Mouse (Mus musculus) forebrain, embryonic 14.5 days (tissue): ENCODE data around the gene Olfr620. TPM values are rescaled to one million over a fixed set of nuclear protein-coding genes. Genes with fewer than 3 reads are reported as not detected.

Experiments
- ATAC-seq: fragments of 200-750 bp; cut with Nextera tagmentation; 2 replicates; pipeline ENCODE4 v1.8.0; 2017; ENCODE audit warnings: mild to moderate bottlenecking, moderate library complexity
- DNase-seq: peaks from one replicate; pipeline ENCODE4 v3.0.0-alpha.2; 2015; ENCODE audit warnings: low spot score
- H3K27ac ChIP-seq: fragments of 300-500 bp; sonication (generic); 2 replicates; pipeline ENCODE4 v1.5.1; 2014; ENCODE audit warnings: low read depth, mild to moderate bottlenecking, control low read depth, low read length, moderate library complexity
- H3K27me3 ChIP-seq: fragments of 300-500 bp; sonication (generic); replicated peaks from 2 replicates; pipeline ENCODE4 v1.6.1; 2014; ENCODE audit warnings: low read length, control low read depth, mixed read lengths; ENCODE audit not compliant: control insufficient read depth, insufficient read depth
- H3K36me3 ChIP-seq: fragments of 300-500 bp; sonication (generic); 2 replicates; pipeline ENCODE4 v1.6.1; 2014; ENCODE audit warnings: low read length, control low read depth; ENCODE audit not compliant: control insufficient read depth, insufficient read depth
- H3K4me1 ChIP-seq: fragments of 300-500 bp; sonication (generic); 2 replicates; pipeline ENCODE4 v1.6.1; 2014; ENCODE audit warnings: antibody characterized with exemption, low read length, control low read depth; ENCODE audit not compliant: control insufficient read depth, insufficient read depth
- H3K4me2 ChIP-seq: fragments of 300-500 bp; sonication (generic); 2 replicates; pipeline ENCODE4 v1.6.1; 2014; ENCODE audit warnings: mild to moderate bottlenecking, control low read depth, low read length
- H3K4me3 ChIP-seq: fragments of 300-500 bp; sonication (generic); 2 replicates; pipeline ENCODE4 v1.5.1; 2014; ENCODE audit warnings: low read depth, low read length, control low read depth
- H3K9ac ChIP-seq: fragments of 300-500 bp; sonication (generic); 2 replicates; pipeline ENCODE4 v1.6.1; 2014; ENCODE audit warnings: mild to moderate bottlenecking, low read length, control low read depth, moderate library complexity
- H3K9me3 ChIP-seq: fragments of 300-500 bp; sonication (generic); replicated peaks from 2 replicates; pipeline ENCODE4 v1.6.1; 2016; ENCODE audit warnings: low read length, control low read depth, mixed read lengths; ENCODE audit not compliant: control insufficient read depth
- WGBS: fragments of 180-500 bp; shearing (Covaris S2); extraction: QIAGEN DNeasy Blood & Tissue Kit; methylation state at CpG from one replicate; pipeline ENCODE4 v1.1.7; 2014; 5-methylcytosine and 5-hydroxymethylcytosine counted together
- polyA plus RNA-seq: library from polyadenylated mRNA; unstranded; fragments of >200 nt; fragmentation: Nextera tagmentation; extraction: Ambion mirVana; gene quantifications from 2 replicates; pipeline ENCODE4 v1.2.1, GENCODE M21; 2014

Gene Olfr620
- polyA plus RNA-seq: not detected in 2 replicates

DNA sequence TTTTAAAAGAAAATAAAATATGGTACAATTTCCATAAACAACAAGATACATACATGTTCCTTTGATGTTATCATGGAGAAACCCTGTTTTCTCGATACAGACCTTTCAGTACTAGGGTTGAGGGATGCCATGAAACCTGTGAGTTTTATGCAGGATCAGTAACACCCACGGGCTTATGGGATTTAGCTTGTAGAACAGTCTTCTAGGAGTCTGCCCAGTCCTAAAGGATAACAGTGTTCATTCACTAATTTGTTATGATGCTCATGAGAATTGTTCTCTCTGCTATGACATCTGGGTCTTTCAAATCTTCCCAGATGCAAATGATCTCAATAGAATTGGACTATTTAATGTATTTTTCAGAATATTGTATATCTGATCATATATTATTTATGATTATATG is at the start of gene Olfr620:
Gene Olfr620, minus strand, starts transcription at position 101 of the 400 bp plus-strand sequence.
- no peak within 1 kb of the TSS for H3K9ac ChIP-seq
- no peak within 1 kb of the TSS for H3K4me2 ChIP-seq
- H3K4me1 ChIP-seq: no peaks in the 10 kb centered on the region
- WGBS: 76% methylated on average over 2 of the region's 2 CpGs
- no peaks in the 10 kb centered on the region for H3K36me3 ChIP-seq
- H3K9me3 ChIP-seq: no peaks in the 10 kb centered on the region
- H3K27ac ChIP-seq: no peak within 1 kb of the TSS
- ATAC-seq (no peak), DNase-seq (no peak)
- no peak within 1 kb of the TSS for H3K4me3 ChIP-seq
- no peaks in the 10 kb centered on the region for H3K27me3 ChIP-seq

DNA sequence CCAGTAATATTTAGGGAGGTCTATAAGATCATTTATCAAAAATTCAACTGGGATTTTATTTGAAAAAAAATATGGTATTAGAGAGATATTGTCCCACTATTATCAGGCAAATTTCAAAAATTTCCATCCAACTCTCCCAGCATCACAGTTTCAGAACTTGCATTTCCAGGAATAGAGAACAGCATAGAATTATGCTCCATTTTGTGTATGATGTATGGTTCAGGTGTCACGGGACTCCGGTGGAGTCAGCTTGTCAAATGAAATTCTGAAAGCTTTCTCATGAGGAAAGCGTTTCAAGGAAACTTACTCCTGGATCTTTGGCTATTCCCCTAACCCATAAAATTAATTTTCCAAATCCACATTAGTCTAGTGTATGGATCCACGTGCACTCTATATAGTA is 31.7 kb upstream of the Olfr620 start:
- no peaks in the 10 kb centered on the region for H3K27me3 ChIP-seq
- H3K9me3 ChIP-seq: no peaks in the 10 kb centered on the region
- no peak overlapping the region for H3K4me2 ChIP-seq
- ATAC-seq (no peak), DNase-seq (no peak)
- no peaks in the 10 kb centered on the region for H3K36me3 ChIP-seq
- no peaks in the 10 kb centered on the region for H3K4me1 ChIP-seq
- no peak overlapping the region for H3K9ac ChIP-seq
- H3K4me3 ChIP-seq: no peak overlapping the region
- no peak overlapping the region for H3K27ac ChIP-seq
- 87% methylated on average over 4 of the region's 4 CpGs for WGBS

DNA sequence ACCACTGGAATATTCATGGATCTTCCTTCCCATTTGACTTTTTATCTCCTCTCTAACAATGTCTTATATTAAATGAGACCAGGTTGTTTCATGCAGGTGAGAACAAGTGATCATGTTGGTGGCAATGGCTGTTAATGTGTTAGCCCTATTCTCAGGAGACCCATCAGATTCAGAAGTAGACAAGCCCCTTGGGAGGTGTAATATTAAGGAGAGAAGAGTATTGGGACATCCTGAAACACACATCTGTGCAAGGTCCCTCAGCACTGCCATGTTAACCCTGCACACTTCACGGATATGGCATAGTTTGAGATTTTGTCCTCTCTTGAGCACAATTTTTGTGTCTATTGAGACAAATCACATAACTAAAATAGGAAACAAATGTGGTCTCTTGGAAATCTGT is 30.3 kb upstream of the Olfr620 start, which contains the start of gene Olfr622:
Gene Olfr622, minus strand, starts transcription at position 101 of the 400 bp plus-strand sequence.
- 68% methylated on average over 1 of the region's 1 CpGs for WGBS

DNA sequence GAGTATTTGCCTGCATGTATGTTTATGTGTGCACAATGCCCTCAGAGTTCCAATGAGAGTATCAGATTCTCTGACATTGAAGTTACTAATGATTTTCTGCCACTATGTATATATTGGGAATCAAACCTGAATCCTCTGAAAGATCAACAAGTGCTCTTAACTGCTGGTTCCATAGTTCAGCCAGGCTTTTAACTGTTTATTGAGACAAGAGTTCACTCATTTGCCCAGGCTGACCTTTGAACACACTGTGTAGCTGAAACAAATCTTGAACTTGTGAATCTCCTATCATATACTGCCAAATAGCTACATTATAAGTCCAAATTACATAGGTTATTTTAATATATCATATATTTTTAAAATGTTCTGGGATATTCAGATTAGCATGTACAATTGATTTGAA is 24.5 kb upstream of the Olfr620 start:
- H3K27ac ChIP-seq: no peak overlapping the region
- H3K27me3 ChIP-seq: no peaks in the 10 kb centered on the region
- H3K4me3 ChIP-seq: no peak overlapping the region
- no peak overlapping the region for H3K4me2 ChIP-seq
- no peak overlapping the region for H3K9ac ChIP-seq
- ATAC-seq (no peak), DNase-seq (no peak)
- H3K9me3 ChIP-seq: no peaks in the 10 kb centered on the region
- H3K4me1 ChIP-seq: no peaks in the 10 kb centered on the region
- no peaks in the 10 kb centered on the region for H3K36me3 ChIP-seq

More for the DNA sequence above, 30.3 kb upstream of the Olfr620 start, which contains the start of gene Olfr622:
- no peak for DNase-seq
- no peak within 1 kb of the TSS for H3K4me3 ChIP-seq
- H3K9me3 ChIP-seq: no peaks in the 10 kb centered on the region
- H3K27me3 ChIP-seq: no peaks in the 10 kb centered on the region
- H3K4me1 ChIP-seq: no peaks in the 10 kb centered on the region
- H3K9ac ChIP-seq: no peak within 1 kb of the TSS
- H3K27ac ChIP-seq: no peak within 1 kb of the TSS
- no peak for ATAC-seq
- H3K4me2 ChIP-seq: no peak within 1 kb of the TSS
- H3K36me3 ChIP-seq: no peaks in the 10 kb centered on the region

DNA sequence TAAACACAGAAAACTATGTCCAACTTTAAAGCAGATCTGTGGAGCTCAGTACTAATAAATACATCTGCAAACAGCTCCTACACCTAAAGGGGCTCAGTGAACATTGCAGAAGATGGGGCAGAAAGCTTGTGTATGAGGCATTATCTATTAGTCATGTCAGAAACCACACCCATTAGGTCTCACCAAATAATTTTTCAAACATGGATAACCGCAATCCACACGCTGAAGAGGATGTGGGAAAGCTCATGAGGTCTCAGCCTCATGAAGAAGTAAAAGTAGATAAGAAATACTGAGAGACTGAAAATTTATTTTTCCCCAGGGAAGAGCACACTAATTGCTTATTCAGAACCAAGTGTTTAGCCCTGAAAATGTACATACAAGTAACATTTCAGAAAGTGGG is 4.9 kb downstream of the Olfr620 start:
- Histone ChIP-seq H3K4me3 (no peak overlapping the region), H3K27me3 (no peaks in the 10 kb centered on the region), H3K9ac (no peak overlapping the region), H3K4me1 (no peaks in the 10 kb centered on the region), H3K27ac (no peak overlapping the region), H3K9me3 (no peaks in the 10 kb centered on the region), H3K36me3 (no peaks in the 10 kb centered on the region), H3K4me2 (no peak overlapping the region)
- WGBS: 85% methylated on average over 2 of the region's 2 CpGs
- DNase-seq (no peak), ATAC-seq (no peak)

DNA sequence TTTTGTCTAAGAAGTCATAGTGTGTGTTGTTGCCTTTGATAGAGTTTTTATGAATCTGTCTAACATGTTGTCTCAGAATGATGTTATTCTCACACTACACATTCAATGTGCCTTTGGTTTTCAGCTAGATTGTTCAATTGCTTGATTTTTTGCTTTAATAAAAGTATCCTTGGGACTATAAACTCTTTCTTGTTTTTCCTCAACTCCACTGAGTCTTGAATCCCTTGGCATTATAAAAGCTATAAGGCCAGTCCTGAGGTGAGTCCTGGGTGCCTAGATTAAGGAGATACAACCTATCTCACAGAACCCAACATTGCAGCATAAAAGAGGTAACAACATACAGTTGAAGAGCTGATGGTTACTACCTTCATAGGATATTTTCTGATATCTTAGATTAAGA is 12.1 kb downstream of the Olfr620 start, which contains the start of gene Olfr619:
Gene Olfr619, plus strand, starts transcription at position 301 of the 400 bp plus-strand sequence.
- no peak for ATAC-seq
- no peak within 1 kb of the TSS for H3K4me2 ChIP-seq
- no peaks in the 10 kb centered on the region for H3K9me3 ChIP-seq
- no peak within 1 kb of the TSS for H3K4me3 ChIP-seq
- H3K9ac ChIP-seq: no peak within 1 kb of the TSS
- DNase-seq: no peak
- no peaks in the 10 kb centered on the region for H3K4me1 ChIP-seq
- H3K36me3 ChIP-seq: no peaks in the 10 kb centered on the region
- no peak within 1 kb of the TSS for H3K27ac ChIP-seq
- H3K27me3 ChIP-seq: no peaks in the 10 kb centered on the region

DNA sequence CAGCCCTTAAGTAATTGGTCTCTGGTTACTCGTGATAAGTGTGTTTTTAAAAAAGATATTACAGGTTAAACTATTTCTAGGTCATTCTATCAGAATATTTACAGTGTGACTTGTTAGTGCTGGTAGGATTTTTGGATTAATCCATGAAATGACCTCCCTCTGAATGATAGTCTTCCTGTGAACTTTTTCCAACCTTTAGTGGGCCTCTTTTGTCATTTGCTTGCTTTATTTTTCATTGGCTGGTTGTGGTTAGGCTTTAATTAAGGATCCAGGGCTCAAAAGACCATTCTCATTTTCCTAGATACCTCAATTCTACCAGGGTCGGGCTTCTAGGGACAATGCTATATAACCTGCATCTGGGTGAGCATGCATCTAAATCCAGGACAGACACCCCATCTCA is 22.5 kb downstream of the Olfr620 start, which contains the start of gene Olfr618:
Gene Olfr618, plus strand, starts transcription at position 301 of the 400 bp plus-strand sequence.
- no peak for DNase-seq
- Histone ChIP-seq H3K36me3 (no peaks in the 10 kb centered on the region), H3K4me1 (no peaks in the 10 kb centered on the region), H3K9ac (no peak within 1 kb of the TSS), H3K9me3 (no peaks in the 10 kb centered on the region), H3K27me3 (no peaks in the 10 kb centered on the region), H3K4me2 (no peak within 1 kb of the TSS), H3K4me3 (no peak within 1 kb of the TSS), H3K27ac (no peak within 1 kb of the TSS)
- ATAC-seq: no peak
- 59% methylated on average over 2 of the region's 2 CpGs for WGBS

DNA sequence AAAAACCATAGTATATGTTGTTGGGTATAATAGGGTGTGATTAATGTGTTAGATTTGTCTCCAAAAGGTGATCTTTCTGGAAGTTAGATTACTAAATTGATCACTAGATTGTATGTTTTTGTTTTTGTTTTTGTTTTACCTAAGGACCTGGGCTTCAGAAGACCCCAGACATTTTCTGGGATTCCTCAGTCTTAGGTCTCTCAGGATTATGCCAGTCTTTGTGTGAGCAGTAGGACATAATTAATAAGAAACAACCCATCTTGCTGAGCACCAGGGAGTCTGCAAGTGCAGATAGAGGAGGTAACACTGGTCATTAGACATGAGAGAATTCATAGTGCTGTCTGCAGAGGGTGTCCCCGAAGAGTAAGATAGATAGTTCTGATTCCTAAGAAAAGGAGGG is 39.6 kb downstream of the Olfr620 start, which contains the start of gene Olfr617:
Gene Olfr617, plus strand, starts transcription at position 301 of the 400 bp plus-strand sequence.
- Histone ChIP-seq H3K4me1 (no peaks in the 10 kb centered on the region), H3K27ac (no peak within 1 kb of the TSS), H3K4me3 (no peak within 1 kb of the TSS), H3K36me3 (no peaks in the 10 kb centered on the region), H3K9me3 (no peaks in the 10 kb centered on the region), H3K4me2 (no peak within 1 kb of the TSS), H3K27me3 (no peaks in the 10 kb centered on the region), H3K9ac (no peak within 1 kb of the TSS)
- ATAC-seq (no peak), DNase-seq (no peak)
- 88% methylated on average over 1 of the region's 1 CpGs for WGBS

DNA sequence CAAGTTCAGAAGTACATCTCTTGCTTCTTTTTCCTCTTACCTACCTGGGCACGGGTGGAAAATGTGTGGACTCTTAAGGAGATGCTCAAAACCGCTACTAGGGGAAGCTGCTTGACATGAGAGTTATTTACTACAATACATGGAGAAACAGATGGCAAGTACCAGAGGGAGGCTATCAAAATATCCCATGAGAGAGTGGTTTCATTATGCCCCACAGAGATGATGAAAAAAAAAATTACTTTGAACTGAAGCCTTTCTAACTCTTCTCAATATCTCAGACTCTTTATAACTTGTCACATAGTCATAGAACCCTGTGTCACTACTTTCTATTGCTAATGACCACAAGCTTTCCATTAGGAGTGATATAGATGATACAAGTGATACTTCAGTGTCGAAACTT is 43.3 kb downstream of the Olfr620 start, which contains the start of gene Olfr616:
Gene Olfr616, minus strand, starts transcription at position 101 of the 400 bp plus-strand sequence.
- WGBS: 79% methylated on average over 3 of the region's 3 CpGs
- no peak within 1 kb of the TSS for H3K4me3 ChIP-seq
- H3K27ac ChIP-seq: no peak within 1 kb of the TSS
- H3K9ac ChIP-seq: no peak within 1 kb of the TSS
- DNase-seq (no peak), ATAC-seq (no peak)
- no peaks in the 10 kb centered on the region for H3K27me3 ChIP-seq
- no peak within 1 kb of the TSS for H3K4me2 ChIP-seq
- H3K4me1 ChIP-seq: no peaks in the 10 kb centered on the region
- no peaks in the 10 kb centered on the region for H3K36me3 ChIP-seq
- no peaks in the 10 kb centered on the region for H3K9me3 ChIP-seq
